Mouse (Mus musculus) liver, embryonic 14.5 days (tissue): ENCODE data around the gene Nudt8. TPM values are rescaled to one million over a fixed set of nuclear protein-coding genes. Genes with fewer than 3 reads are reported as not detected.

Source experiments
- ATAC-seq: fragments of 200-750 bp; cut with Nextera tagmentation; 2 replicates; pipeline ENCODE4 v1.8.0; 2017; ENCODE audit warnings: moderate number of reproducible peaks, mild to moderate bottlenecking, moderate library complexity; ENCODE audit not compliant: insufficient read depth
- DNase-seq, 3 experiments: peaks; one replicate each; pipeline ENCODE4 v3.0.0-alpha.2; 2012 to 2013; ENCODE audit warnings: low read depth in 3 of 3, low spot score in 3 of 3
- H3K27ac ChIP-seq: fragments of 300-500 bp; sonication (generic); 2 replicates; pipeline ENCODE4 v1.5.1; 2014; ENCODE audit warnings: moderate library complexity, mild to moderate bottlenecking, control low read depth, inconsistent platforms
- H3K27me3 ChIP-seq: fragments of 300-500 bp; sonication (generic); 2 replicates; pipeline ENCODE4 v1.6.1; 2014; ENCODE audit warnings: mild to moderate bottlenecking, low read length, moderate library complexity; ENCODE audit not compliant: control insufficient read depth, insufficient read depth
- H3K36me3 ChIP-seq: fragments of 300-500 bp; sonication (generic); replicated peaks from 2 replicates; pipeline ENCODE4 v1.6.1; 2014; ENCODE audit warnings: low read depth; ENCODE audit not compliant: control insufficient read depth, insufficient read depth
- H3K4me1 ChIP-seq, 2 experiments: fragments of 200-500 bp in 1 of 2; fragments of 300-500 bp in 1 of 2; sonication (generic) in 1 of 2; replicated peaks; 2 replicates each; pipeline ENCODE4 v1.6.1; 2012 to 2014; ENCODE audit warnings: antibody characterized with exemption in 1 of 2, inconsistent platforms in 1 of 2, low read length in 1 of 2; ENCODE audit not compliant: control insufficient read depth in 2 of 2, insufficient read depth in 2 of 2
- H3K4me2 ChIP-seq: fragments of 300-500 bp; sonication (generic); 2 replicates; pipeline ENCODE4 v1.6.1; 2014; ENCODE audit warnings: low read depth, mild to moderate bottlenecking, control low read depth, moderate library complexity
- H3K4me3 ChIP-seq, 2 experiments: fragments of 200-500 bp in 1 of 2; fragments of 300-500 bp in 1 of 2; sonication (generic) in 1 of 2; 2 replicates each; pipeline ENCODE4 v1.5.1; 2012 to 2014; ENCODE audit warnings: low read depth in 2 of 2, low read length in 2 of 2, mild to moderate bottlenecking in 2 of 2, control low read depth in 1 of 2, inconsistent platforms in 1 of 2, moderate library complexity in 1 of 2; ENCODE audit not compliant: insufficient read depth in 1 of 2
- H3K9ac ChIP-seq: fragments of 300-500 bp; sonication (generic); replicated peaks from 2 replicates; pipeline ENCODE4 v1.6.1; 2014; ENCODE audit warnings: mild to moderate bottlenecking, control low read depth, moderate library complexity
- H3K9me3 ChIP-seq: fragments of 300-500 bp; sonication (generic); 2 replicates; pipeline ENCODE4 v1.6.1; 2016; ENCODE audit warnings: low read length, mixed read lengths; ENCODE audit not compliant: control insufficient read depth
- CTCF ChIP-seq: IDR thresholded peaks from 2 replicates; pipeline ENCODE4 v1.5.1; 2016; ENCODE audit warnings: antibody characterized with exemption, low read depth, control low read depth
- EP300 ChIP-seq: IDR thresholded peaks from 2 replicates; pipeline ENCODE4 v1.6.1; 2016; ENCODE audit warnings: antibody characterized with exemption, low read depth
- WGBS: fragments of 180-500 bp; shearing (Covaris S2); extraction: QIAGEN DNeasy Blood & Tissue Kit; methylation state at CpG from one replicate; pipeline ENCODE4 v1.1.7; 2014; ENCODE audit not compliant: insufficient replicate concordance; 5-methylcytosine and 5-hydroxymethylcytosine counted together
- polyA plus RNA-seq, 2 experiments: library from polyadenylated mRNA; depleted of rRNA in 1 of 2; stranded (reverse) in 1 of 2; unstranded in 1 of 2; fragments of >200 nt; fragmentation: Nextera tagmentation in 1 of 2; extraction: Ambion mirVana in 1 of 2; gene quantifications; 2 replicates each; pipeline versions ENCODE4 v1.2.1 to v1.2.3; 2012 to 2014

Gene Nudt8
- polyA plus RNA-seq, 2 experiments = 2.9 to 14.2 TPM

DNA sequence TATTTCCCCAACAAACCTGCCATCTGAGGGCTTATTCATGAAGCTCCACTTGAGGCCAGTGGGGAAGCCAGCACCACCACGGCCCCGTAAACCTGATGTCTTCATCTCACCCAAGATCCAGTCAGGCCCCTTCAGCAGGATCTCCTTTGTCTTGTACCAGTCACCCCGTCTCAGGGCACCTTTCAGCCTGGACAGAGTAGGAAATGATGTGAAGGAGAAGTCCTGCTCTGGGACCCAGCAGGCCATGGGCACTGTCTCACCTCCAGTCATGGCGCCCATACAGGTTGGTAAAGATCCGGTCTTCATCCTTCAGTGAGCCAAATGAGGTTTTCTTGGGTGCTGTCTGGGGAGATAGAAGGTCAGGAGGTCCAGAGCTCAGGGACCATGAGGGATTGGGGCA, 10.7 kb downstream of the Nudt8 start:
- no peak overlapping the region for H3K4me3 ChIP-seq
- peak overlapping the region; percentile 85 for H3K4me2 ChIP-seq
- peaks cover 23 to 26% of the 10 kb centered on the region in 2 experiments for H3K4me1 ChIP-seq
- peaks cover 26% of the 10 kb centered on the region for H3K36me3 ChIP-seq
- no peak for TF ChIP-seq EP300
- TF ChIP-seq CTCF = no peak
- H3K27me3 ChIP-seq = no peaks in the 10 kb centered on the region
- no peak overlapping the region for H3K27ac ChIP-seq
- ATAC-seq = no peak
- H3K9me3 ChIP-seq = no peaks in the 10 kb centered on the region
- H3K9ac ChIP-seq = no peak overlapping the region
- no peak for DNase-seq
- WGBS = 81% methylated on average over 5 of the region's 5 CpGs

DNA sequence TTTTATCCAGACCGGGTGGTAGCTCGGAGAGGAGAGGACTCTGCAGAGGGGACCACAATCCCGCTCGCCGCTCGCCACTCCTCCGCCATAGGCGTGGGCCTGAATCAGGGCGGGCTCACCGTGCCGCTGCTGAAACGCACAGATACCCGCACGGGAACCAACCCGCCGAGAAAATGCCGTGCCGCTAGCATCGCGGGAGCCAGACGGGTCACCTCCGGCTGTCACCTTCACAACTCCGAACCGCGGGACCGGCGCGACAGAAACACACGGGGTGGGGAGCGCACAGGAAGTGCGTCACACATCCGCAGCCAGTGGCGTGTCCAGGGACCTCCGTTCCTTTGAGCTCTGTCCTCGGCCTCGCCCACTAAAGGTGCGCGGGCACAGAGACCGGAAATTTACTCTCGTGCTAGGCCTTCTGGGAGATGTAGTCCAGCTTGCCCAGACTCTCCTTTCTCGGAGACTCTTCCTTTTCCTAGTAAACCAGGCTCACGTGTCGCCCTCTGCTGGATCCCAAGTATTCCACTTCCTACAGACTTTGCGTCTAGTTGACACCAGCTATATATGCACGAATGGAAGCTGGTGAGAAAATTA, 12.1 kb downstream of the Nudt8 start, which contains the start of gene Ndufv1:
Ndufv1 (minus strand) TSS at position 375 of the 591 bp plus-strand sequence.
- TF ChIP-seq EP300 (peak; percentile 53), CTCF (peak; percentile 92)
- H3K27ac ChIP-seq = peak within 1 kb of the TSS; percentile 74
- no peaks in the 10 kb centered on the region for H3K9me3 ChIP-seq
- H3K4me2 ChIP-seq = peak within 1 kb of the TSS; percentile 85
- H3K4me1 ChIP-seq = peaks cover 26 to 29% of the 10 kb centered on the region in 2 experiments
- H3K9ac ChIP-seq = peak within 1 kb of the TSS; percentile 82
- H3K36me3 ChIP-seq = peaks cover 17% of the 10 kb centered on the region
- WGBS = under 1% methylated on average over 45 of the region's 45 CpGs
- H3K27me3 ChIP-seq = no peaks in the 10 kb centered on the region
- peak; percentile 98 for ATAC-seq
- peak within 1 kb of the TSS; percentile 74 to 80 for H3K4me3 ChIP-seq
- peak; percentile 98 to 99 (median 98) for DNase-seq

DNA sequence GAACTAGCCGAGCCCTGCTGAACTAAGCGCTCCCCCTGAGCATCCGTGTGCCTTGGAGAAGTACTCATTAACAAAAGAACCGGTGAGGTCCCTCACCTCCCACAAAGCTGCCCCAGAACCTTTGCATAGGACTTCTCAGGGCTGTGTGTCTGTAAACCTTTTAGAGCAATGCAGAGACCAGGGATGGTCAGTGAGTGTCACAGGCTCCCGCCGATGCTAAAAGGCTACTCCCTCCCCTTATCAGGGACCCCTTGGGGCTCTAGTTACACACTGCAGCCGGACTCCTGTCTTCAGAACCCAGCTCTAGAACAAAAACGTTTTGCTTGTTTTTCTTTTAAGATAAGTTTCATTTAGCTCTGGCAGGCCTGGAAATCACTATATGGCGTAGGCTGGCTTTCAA, 12.7 kb downstream of the Nudt8 start:
- peak overlapping the region; percentile 74 for H3K27ac ChIP-seq
- H3K9ac ChIP-seq = peak overlapping the region; percentile 82
- 10% methylated on average over 9 of the region's 9 CpGs for WGBS
- H3K27me3 ChIP-seq = no peaks in the 10 kb centered on the region
- H3K4me1 ChIP-seq = peaks cover 26 to 29% of the 10 kb centered on the region in 2 experiments
- H3K9me3 ChIP-seq = no peaks in the 10 kb centered on the region
- TF ChIP-seq EP300 (no peak), CTCF (no peak)
- DNase-seq (peak; percentile 19 to 31 (median 20)), ATAC-seq (peak; percentile 49)
- peak overlapping the region; percentile 73 to 80 for H3K4me3 ChIP-seq
- peak overlapping the region; percentile 85 for H3K4me2 ChIP-seq
- H3K36me3 ChIP-seq = peaks cover 12% of the 10 kb centered on the region

DNA sequence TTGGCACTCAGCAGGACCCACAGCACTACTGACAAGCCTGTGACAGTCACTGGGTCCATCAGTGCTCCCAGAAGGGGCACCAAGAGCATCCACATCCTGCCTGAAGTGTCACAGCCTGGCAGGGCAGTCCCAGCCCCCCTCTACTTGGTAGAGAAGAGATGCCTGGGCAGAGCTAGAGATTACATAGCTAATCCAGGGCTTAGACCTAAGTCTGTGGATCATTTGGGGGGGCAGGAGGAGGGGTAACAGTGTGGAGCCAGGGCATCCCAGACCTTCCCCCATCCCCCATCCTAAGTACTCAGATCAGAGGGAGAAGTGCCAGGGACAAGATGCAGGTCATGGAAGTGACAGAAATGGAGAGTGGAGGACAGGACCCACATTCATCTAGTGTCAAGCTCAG, 14.4 kb downstream of the Nudt8 start:
- no peaks in the 10 kb centered on the region for H3K9me3 ChIP-seq
- no peak overlapping the region for H3K4me2 ChIP-seq
- H3K27ac ChIP-seq = peak overlapping the region; percentile 71
- DNase-seq (no peak), ATAC-seq (no peak)
- H3K27me3 ChIP-seq = no peaks in the 10 kb centered on the region
- H3K4me3 ChIP-seq = no peak overlapping the region
- no peak overlapping the region; the same call in 1 of the 2 replicates for H3K9ac ChIP-seq
- H3K36me3 ChIP-seq = no peaks in the 10 kb centered on the region
- TF ChIP-seq EP300 (no peak), CTCF (no peak)
- peaks cover 26 to 38% of the 10 kb centered on the region in 2 experiments for H3K4me1 ChIP-seq

DNA sequence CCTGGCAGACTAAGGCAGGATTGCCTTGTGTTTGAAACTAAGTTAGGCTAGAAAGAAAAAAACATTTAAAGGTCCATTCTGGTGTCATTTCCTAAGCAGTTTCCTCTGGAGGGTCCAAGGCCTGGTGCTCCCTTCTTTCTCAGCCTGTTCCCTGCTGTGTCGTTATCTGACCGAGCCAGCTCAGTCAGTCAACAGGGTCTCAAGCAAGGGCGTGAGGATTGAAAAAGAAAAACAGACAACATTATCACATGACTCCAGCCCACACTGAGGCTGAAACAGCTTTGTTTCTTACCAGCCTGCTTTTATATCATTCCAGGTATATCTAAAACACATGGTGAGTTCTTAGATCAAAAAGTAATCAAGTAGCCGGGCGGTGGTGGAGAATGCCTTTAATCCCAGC, 15.3 kb downstream of the Nudt8 start:
- peak; percentile 11; the same call in 1 of the 2 replicates for ATAC-seq
- Histone ChIP-seq H3K4me2 (no peak overlapping the region; the same call in 1 of the 2 replicates), H3K4me3 (no peak overlapping the region), H3K36me3 (no peaks in the 10 kb centered on the region), H3K9me3 (no peaks in the 10 kb centered on the region), H3K4me1 (peaks cover 26 to 40% of the 10 kb centered on the region in 2 experiments), H3K9ac (peak overlapping the region; percentile 40; the same call in 1 of the 2 replicates), H3K27me3 (no peaks in the 10 kb centered on the region), H3K27ac (peak overlapping the region; percentile 71)
- DNase-seq = peak; percentile 41 to 52 (median 49)
- WGBS = 14% methylated on average over 5 of the region's 5 CpGs
- peak; percentile 71 for TF ChIP-seq EP300
- TF ChIP-seq CTCF = no peak
